Mouse (Mus musculus) kidney, adult 2 months (tissue): ENCODE data around the gene Lnx2. TPM values are rescaled to one million over a fixed set of nuclear protein-coding genes. Genes with fewer than 3 reads are reported as not detected.

ENCODE experiments used
- DNase-seq: peaks from one replicate; pipeline ENCODE4 v3.0.0; 2021
- H3K27ac ChIP-seq: fragments of 200-500 bp; 2 replicates; pipeline ENCODE4 v1.5.1; 2012; ENCODE audit warnings: low read depth, low read length, control low read depth, inconsistent platforms; ENCODE audit not compliant: insufficient read depth
- H3K27me3 ChIP-seq: fragments of 200-500 bp; replicated peaks from 2 replicates; pipeline ENCODE4 v1.6.1; 2012; ENCODE audit warnings: mild to moderate bottlenecking, moderate library complexity, low read length, inconsistent platforms; ENCODE audit not compliant: control insufficient read depth, insufficient read depth
- H3K36me3 ChIP-seq: fragments of 200-500 bp; 2 replicates; pipeline ENCODE4 v1.6.1; 2012; ENCODE audit warnings: mild to moderate bottlenecking, moderate library complexity, low read length, inconsistent platforms; ENCODE audit not compliant: control insufficient read depth, insufficient read depth
- H3K4me1 ChIP-seq: fragments of 200-500 bp; 2 replicates; pipeline ENCODE4 v1.6.1; 2011; ENCODE audit warnings: low read length; ENCODE audit not compliant: control insufficient read depth, insufficient read depth
- H3K4me3 ChIP-seq: fragments of 200-500 bp; 2 replicates; pipeline ENCODE4 v1.5.1; 2011; ENCODE audit warnings: mild to moderate bottlenecking, low read depth, low read length, control low read depth; ENCODE audit not compliant: insufficient read depth
- CTCF ChIP-seq: fragments of 200-500 bp; conservative IDR thresholded peaks from 2 replicates; pipeline ENCODE4 v1.5.1; 2011; ENCODE audit warnings: low read depth, mild to moderate bottlenecking, control low read depth, low read length, moderate library complexity, mixed read lengths; ENCODE audit not compliant: insufficient read depth, insufficient read length
- POLR2A ChIP-seq: fragments of 200-500 bp; IDR thresholded peaks from one replicate; pipeline ENCODE4 v1.6.1; 2011; ENCODE audit warnings: low read depth, low read length, control low read depth
- WGBS: fragments of 180-500 bp; shearing (Covaris S2); methylation state at CpG from one replicate; pipeline ENCODE4 v1.1.7; 2018; 5-methylcytosine and 5-hydroxymethylcytosine counted together
- polyA plus RNA-seq: library from polyadenylated mRNA; depleted of rRNA; stranded (reverse); fragments of >200 nt; gene quantifications from 2 replicates; pipeline ENCODE4 v1.2.3, GENCODE M21; 2012; rRNA removed

The Lnx2 gene
- polyA plus RNA-seq, 1 experiment: 24.1 TPM

- Histone ChIP-seq H3K27me3 (no peaks in the 10 kb centered on the region), H3K36me3 (no peaks in the 10 kb centered on the region), H3K27ac (peak overlapping the region; percentile 87), H3K4me1 (peaks cover 5% of the 10 kb centered on the region; the same call in 1 of the 2 replicates), H3K4me3 (no peak overlapping the region)
- WGBS: 36% methylated on average over 25 of the region's 25 CpGs
- TF ChIP-seq CTCF: no peak
- no peak for TF ChIP-seq POLR2A
- DNase-seq: peak; percentile 87
Observed at GRCm38 (mm10) chr5:146973858-146974780, 102.3 kb downstream of the Lnx2 start.

- peak; percentile 91 for DNase-seq
- Histone ChIP-seq H3K36me3 (no peaks in the 10 kb centered on the region), H3K27me3 (no peaks in the 10 kb centered on the region), H3K4me1 (peaks cover 5% of the 10 kb centered on the region; the same call in 1 of the 2 replicates), H3K4me3 (no peak overlapping the region), H3K27ac (peak overlapping the region; percentile 87; the same call in 1 of the 2 replicates)
- 64% methylated on average over 9 of the region's 9 CpGs for WGBS
- TF ChIP-seq CTCF (0 out of 2 replicates have a peak, but pooled peaks have one; percentile 8), POLR2A (no peak)
Observed at GRCm38 (mm10) chr5:146973353-146973752, 103.0 kb downstream of the Lnx2 start.

DNA sequence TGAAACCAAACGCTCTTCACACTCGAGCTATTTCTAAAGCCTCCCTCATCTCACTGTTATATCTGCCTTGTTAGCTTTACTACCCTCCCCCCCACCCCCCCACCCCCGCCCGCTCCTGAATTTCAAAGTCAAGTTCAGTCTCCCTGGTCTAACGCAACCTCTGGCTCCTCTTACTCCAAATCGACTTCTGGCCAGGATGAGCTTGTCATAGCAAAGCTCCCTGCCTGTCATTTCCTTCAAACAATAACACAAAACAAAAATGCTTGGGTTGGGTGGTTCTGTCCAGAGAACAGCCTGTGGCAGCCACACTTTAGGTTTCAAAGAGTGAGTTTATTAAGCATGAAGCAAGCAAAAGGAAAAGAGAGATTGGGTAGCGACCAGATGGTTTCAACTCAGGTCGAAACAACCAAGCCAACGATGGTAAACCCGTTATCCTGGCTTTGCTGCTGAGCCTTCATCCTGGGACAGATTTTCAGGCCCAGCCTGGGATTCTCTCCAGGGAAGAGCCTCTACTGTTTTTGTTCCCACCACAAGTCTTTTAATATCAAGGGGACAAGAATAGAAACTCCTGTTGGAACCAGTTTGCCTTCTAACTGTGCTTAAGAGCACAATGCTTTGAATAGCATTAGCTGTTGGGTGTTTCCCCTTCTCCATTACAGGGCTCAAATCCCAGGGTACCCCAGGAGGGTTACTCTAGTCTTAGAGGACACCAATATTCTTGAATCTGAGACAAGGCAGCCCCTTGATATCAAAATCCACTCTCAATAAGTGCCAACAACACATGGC, 104.4 kb downstream of the Lnx2 start:
- Histone ChIP-seq H3K36me3 (no peaks in the 10 kb centered on the region), H3K4me1 (peaks cover 5% of the 10 kb centered on the region; the same call in 1 of the 2 replicates), H3K27ac (peak overlapping the region; percentile 24; the same call in 1 of the 2 replicates), H3K4me3 (no peak overlapping the region), H3K27me3 (no peaks in the 10 kb centered on the region)
- whole genome bisulfite sequencing: 43% methylated on average over 10 of the region's 10 CpGs
- TF ChIP-seq POLR2A (no peak), CTCF (no peak)
- DNase-seq: no peak

DNA sequence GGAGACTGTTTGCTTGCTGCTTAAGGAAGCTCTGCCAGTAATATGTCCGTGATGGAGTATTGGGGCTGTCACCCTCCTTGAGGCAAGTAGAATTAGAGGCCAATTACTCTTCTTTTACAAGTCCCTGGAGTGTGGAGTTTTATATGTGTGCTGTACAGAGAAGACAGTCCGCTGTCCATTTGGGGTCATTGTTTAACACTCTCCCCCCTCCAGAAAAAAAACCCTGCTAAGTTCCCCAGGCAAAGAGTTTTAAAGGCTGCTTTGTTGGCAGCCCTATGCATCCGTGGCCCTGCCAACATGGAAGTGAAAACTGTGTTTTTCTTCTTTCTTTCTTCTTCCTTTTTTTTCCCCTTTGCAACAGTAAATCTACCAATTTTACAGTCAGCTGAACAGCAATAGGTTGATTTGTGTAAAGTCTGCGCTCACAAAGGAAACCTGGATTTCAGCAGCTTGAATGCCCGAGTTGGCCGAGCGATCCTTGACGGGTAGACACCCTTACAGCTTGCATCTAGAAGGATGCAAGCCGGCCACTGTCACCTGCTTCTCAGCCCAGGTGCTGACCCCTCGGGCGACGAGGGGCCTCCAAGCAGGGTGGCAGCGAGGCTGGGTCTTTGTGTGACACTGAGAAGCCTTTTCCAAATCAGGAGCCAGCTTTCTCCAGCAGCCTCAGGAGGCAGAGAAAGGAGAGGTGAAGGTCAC, 107.5 kb downstream of the Lnx2 start:
- 70% methylated on average over 13 of the region's 13 CpGs for WGBS
- Histone ChIP-seq H3K4me1 (no peaks in the 10 kb centered on the region; the same call in 1 of the 2 replicates), H3K36me3 (no peaks in the 10 kb centered on the region), H3K4me3 (no peak overlapping the region), H3K27me3 (no peaks in the 10 kb centered on the region), H3K27ac (no peak overlapping the region)
- no peak for DNase-seq
- no peak for TF ChIP-seq CTCF

Other genes with a start within 250 kb of the Lnx2 start
- gene Rpl21, start 243.7 kb downstream of the Lnx2 start, polyA plus RNA-seq: 54.5 and 98.3 TPM in 2 replicates
- 17.4 and 20.2 TPM in 2 replicates for gene Rasl11a, start 231.5 kb downstream of the Lnx2 start, polyA plus RNA-seq
- gene Gtf3a, start 127.9 kb downstream of the Lnx2 start, polyA plus RNA-seq: 52.3 and 68.0 TPM in 2 replicates
- gene Mtif3, start 112.8 kb downstream of the Lnx2 start, polyA plus RNA-seq: 23.2 and 27.7 TPM in 2 replicates
- 44.8 and 55.9 TPM in 2 replicates for gene Polr1d, start 464 bp upstream of the Lnx2 start, polyA plus RNA-seq
- not detected in 2 replicates for gene Gsx1, start 112.1 kb upstream of the Lnx2 start, polyA plus RNA-seq
- gene Pdx1, start 193.4 kb upstream of the Lnx2 start, polyA plus RNA-seq: not detected in 2 replicates
- gene Cdx2, start 230.7 kb upstream of the Lnx2 start, polyA plus RNA-seq: not detected in 2 replicates
- not detected in 2 replicates for gene Urad, start 245.9 kb upstream of the Lnx2 start, polyA plus RNA-seq